Mouse (Mus musculus): ENCODE measurements around the gene Midn. TPM values are rescaled to one million over a fixed set of nuclear protein-coding genes. Genes with fewer than 3 reads are reported as not detected.
A peak's percentile ranks its signal among the peaks of the same experiment; 100 is the strongest.

The Midn gene
- polyA plus RNA-seq, 1 experiment: 101 TPM

- Histone ChIP-seq H3K27ac (ENCODE audit: insufficient read depth, low read length) (no peak overlapping the region), H3K4me3 (ENCODE audit: insufficient read depth, low read length) (no peak overlapping the region), H3K4me1 (ENCODE audit: control insufficient read depth, insufficient read depth, low read length) (peaks cover 19% of the 10 kb centered on the region)
- no peak for TF ChIP-seq CTCF (IDR thresholded peaks at IDR 0.05; ENCODE audit: borderline replicate concordance, insufficient read depth, low read length)
- no peak for TF ChIP-seq POLR2A (IDR thresholded peaks at IDR 0.05; ENCODE audit: low read depth, low read length)
Observed at GRCm38 (mm10) chr10:80154384-80154783, 6.3 kb downstream of the Midn start.

GRCm38 (mm10) chr10:80155277-80155676 lies 7.2 kb downstream of the Midn start:
- peaks cover 21% of the 10 kb centered on the region for H3K4me1 ChIP-seq (ENCODE audit: control insufficient read depth, insufficient read depth, low read length)
- TF ChIP-seq POLR2A (IDR thresholded peaks at IDR 0.05; ENCODE audit: low read depth, low read length): no peak
- TF ChIP-seq CTCF (IDR thresholded peaks at IDR 0.05; ENCODE audit: borderline replicate concordance, insufficient read depth, low read length): no peak
- H3K27ac ChIP-seq (ENCODE audit: insufficient read depth, low read length): no peak overlapping the region
- H3K4me3 ChIP-seq (ENCODE audit: insufficient read depth, low read length): no peak overlapping the region

GRCm38 (mm10) chr10:80156002-80156751 lies 8.1 kb downstream of the Midn start:
- peak overlapping the region; percentile 34 for H3K27ac ChIP-seq (ENCODE audit: insufficient read depth, low read length)
- no peak overlapping the region for H3K4me3 ChIP-seq (ENCODE audit: insufficient read depth, low read length)
- H3K4me1 ChIP-seq (ENCODE audit: control insufficient read depth, insufficient read depth, low read length): peaks cover 25% of the 10 kb centered on the region
- TF ChIP-seq CTCF (IDR thresholded peaks at IDR 0.05; ENCODE audit: borderline replicate concordance, insufficient read depth, low read length): no peak
- no peak for TF ChIP-seq POLR2A (IDR thresholded peaks at IDR 0.05; ENCODE audit: low read depth, low read length)

- TF ChIP-seq CTCF (IDR thresholded peaks at IDR 0.05; ENCODE audit: borderline replicate concordance, insufficient read depth, low read length) (no peak), POLR2A (IDR thresholded peaks at IDR 0.05; ENCODE audit: low read depth, low read length) (no peak)
- Histone ChIP-seq H3K4me3 (ENCODE audit: insufficient read depth, low read length) (no peak overlapping the region), H3K27ac (ENCODE audit: insufficient read depth, low read length) (peak overlapping the region; percentile 34), H3K4me1 (ENCODE audit: control insufficient read depth, insufficient read depth, low read length) (peaks cover 26% of the 10 kb centered on the region)
Observed at GRCm38 (mm10) chr10:80156752-80157053, 8.6 kb downstream of the Midn start.

- Histone ChIP-seq H3K4me1 (ENCODE audit: control insufficient read depth, insufficient read depth, low read length) (peaks cover 30% of the 10 kb centered on the region), H3K27ac (ENCODE audit: insufficient read depth, low read length) (peak overlapping the region; percentile 59), H3K4me3 (ENCODE audit: insufficient read depth, low read length) (no peak overlapping the region)
- TF ChIP-seq CTCF (IDR thresholded peaks at IDR 0.05; ENCODE audit: borderline replicate concordance, insufficient read depth, low read length) (no peak), POLR2A (IDR thresholded peaks at IDR 0.05; ENCODE audit: low read depth, low read length) (no peak)
Observed at GRCm38 (mm10) chr10:80157141-80157929, 9.3 kb downstream of the Midn start.

- Histone ChIP-seq H3K4me3 (ENCODE audit: insufficient read depth, low read length) (no peak overlapping the region), H3K4me1 (ENCODE audit: control insufficient read depth, insufficient read depth, low read length) (peaks cover 38% of the 10 kb centered on the region)
- TF ChIP-seq POLR2A (IDR thresholded peaks at IDR 0.05; ENCODE audit: low read depth, low read length): no peak
- no peak for TF ChIP-seq CTCF (IDR thresholded peaks at IDR 0.05; ENCODE audit: borderline replicate concordance, insufficient read depth, low read length)
Observed at GRCm38 (mm10) chr10:80158307-80158986, 10.4 kb downstream of the Midn start.

GRCm38 (mm10) chr10:80159021-80159560 lies 11.0 kb downstream of the Midn start:
- Histone ChIP-seq H3K4me3 (ENCODE audit: insufficient read depth, low read length) (no peak overlapping the region), H3K27ac (ENCODE audit: insufficient read depth, low read length) (peak overlapping the region; percentile 88), H3K4me1 (ENCODE audit: control insufficient read depth, insufficient read depth, low read length) (peaks cover 40% of the 10 kb centered on the region)
- no peak for TF ChIP-seq POLR2A (IDR thresholded peaks at IDR 0.05; ENCODE audit: low read depth, low read length)

More at GRCm38 (mm10) chr10:80158307-80158986, 10.4 kb downstream of the Midn start:
- peak overlapping the region; percentile 88 for H3K27ac ChIP-seq (ENCODE audit: insufficient read depth, low read length)

- H3K4me3 ChIP-seq (ENCODE audit: insufficient read depth, low read length): peak overlapping the region; percentile 18
- peak overlapping the region; percentile 97 for H3K27ac ChIP-seq (ENCODE audit: insufficient read depth, low read length)
- peaks cover 40% of the 10 kb centered on the region for H3K4me1 ChIP-seq (ENCODE audit: control insufficient read depth, insufficient read depth, low read length)
- TF ChIP-seq CTCF (IDR thresholded peaks at IDR 0.05; ENCODE audit: borderline replicate concordance, insufficient read depth, low read length): no peak
Observed at GRCm38 (mm10) chr10:80159561-80160454, 11.7 kb downstream of the Midn start.
